Mouse (Mus musculus): ENCODE results near the gene Banp. TPM values are rescaled to one million over a fixed set of nuclear protein-coding genes. Genes with fewer than 3 reads are reported as not detected.

Banp gene
- total RNA-seq, 1 experiment: 53.8 TPM

GRCm38 (mm10) chr8:122025546-122025945 is 76.0 kb downstream of the Banp start:
- Histone ChIP-seq H3K4me3 (ENCODE audit: insufficient read depth in 1 of 2, low read depth in 1 of 2, low read length in 2 of 2, poor library complexity in 1 of 2, severe bottlenecking in 1 of 2) (no peak overlapping the region), H3K9ac (ENCODE audit: insufficient read depth, low read depth, low read length, poor library complexity, severe bottlenecking) (no peak overlapping the region), H3K4me1 (ENCODE audit: control insufficient read depth in 2 of 2, insufficient read depth in 2 of 2, low read length in 2 of 2, poor library complexity in 1 of 2) (no peaks in the 10 kb centered on the region), H3K27ac (ENCODE audit: insufficient read depth, low read depth, low read length, poor library complexity, severe bottlenecking) (no peak overlapping the region), H3K9me3 (ENCODE audit: control insufficient read depth, insufficient read depth, low read depth, low read length) (no peaks in the 10 kb centered on the region), H3K36me3 (ENCODE audit: control insufficient read depth, insufficient read depth, low read length, poor library complexity, severe bottlenecking) (peaks cover 33% of the 10 kb centered on the region)
- TF ChIP-seq CHD2 (IDR thresholded peaks at IDR 0.05; ENCODE audit: low read depth, low read length): no peak
- no peak for TF ChIP-seq ZNF384 (IDR thresholded peaks at IDR 0.05; ENCODE audit: low read depth, low read length)
- no peak for TF ChIP-seq HCFC1 (IDR thresholded peaks at IDR 0.05; ENCODE audit: borderline replicate concordance, insufficient read depth, low read length)
- TF ChIP-seq MAFK (IDR thresholded peaks at IDR 0.05; ENCODE audit: insufficient read depth, low read depth, low read length): no peak
- no peak for TF ChIP-seq ZC3H11A (IDR thresholded peaks at IDR 0.05; ENCODE audit: borderline replicate concordance, low read depth, low read length)
- DNase-seq (ENCODE audit: low read depth, low spot score): no peak
- in situ Hi-C loops (cut with MboI; ENCODE audit: low sequenced_read_pairs in 2 of 2, unreplicated experiment in 2 of 2): no loop called here

- no peak overlapping the region for H3K27ac ChIP-seq (ENCODE audit: insufficient read depth, low read depth, low read length, poor library complexity, severe bottlenecking)
- H3K9me3 ChIP-seq (ENCODE audit: control insufficient read depth, insufficient read depth, low read depth, low read length): no peaks in the 10 kb centered on the region
- in situ Hi-C loops (cut with MboI; ENCODE audit: low sequenced_read_pairs in 2 of 2, unreplicated experiment in 2 of 2): no loop called here
These were observed 78.6 kb downstream of the Banp start for GRCm38 (mm10) chr8:122028116-122028515.

GRCm38 (mm10) chr8:122030965-122031364 is 81.4 kb downstream of the Banp start:
- Histone ChIP-seq H3K4me3 (ENCODE audit: insufficient read depth in 1 of 2, low read depth in 1 of 2, low read length in 2 of 2, poor library complexity in 1 of 2, severe bottlenecking in 1 of 2) (no peak overlapping the region), H3K9me3 (ENCODE audit: control insufficient read depth, insufficient read depth, low read depth, low read length) (no peaks in the 10 kb centered on the region), H3K27ac (ENCODE audit: insufficient read depth, low read depth, low read length, poor library complexity, severe bottlenecking) (no peak overlapping the region), H3K36me3 (ENCODE audit: control insufficient read depth, insufficient read depth, low read length, poor library complexity, severe bottlenecking) (peaks cover 7% of the 10 kb centered on the region), H3K9ac (ENCODE audit: insufficient read depth, low read depth, low read length, poor library complexity, severe bottlenecking) (no peak overlapping the region), H3K4me1 (ENCODE audit: control insufficient read depth in 2 of 2, insufficient read depth in 2 of 2, low read length in 2 of 2, poor library complexity in 1 of 2) (no peaks in the 10 kb centered on the region)
- DNase-seq (ENCODE audit: low read depth, low spot score): no peak
- TF ChIP-seq ZNF384 (IDR thresholded peaks at IDR 0.05; ENCODE audit: low read depth, low read length) (no peak), CHD2 (IDR thresholded peaks at IDR 0.05; ENCODE audit: low read depth, low read length) (no peak), HCFC1 (IDR thresholded peaks at IDR 0.05; ENCODE audit: borderline replicate concordance, insufficient read depth, low read length) (no peak), ZC3H11A (IDR thresholded peaks at IDR 0.05; ENCODE audit: borderline replicate concordance, low read depth, low read length) (no peak)
- in situ Hi-C loops (cut with MboI; ENCODE audit: low sequenced_read_pairs in 2 of 2, unreplicated experiment in 2 of 2): no loop called here

More at GRCm38 (mm10) chr8:122028116-122028515, 78.6 kb downstream of the Banp start:
- H3K4me3 ChIP-seq (ENCODE audit: insufficient read depth in 1 of 2, low read depth in 1 of 2, low read length in 2 of 2, poor library complexity in 1 of 2, severe bottlenecking in 1 of 2): no peak overlapping the region
- no peak for DNase-seq (ENCODE audit: low read depth, low spot score)
- H3K36me3 ChIP-seq (ENCODE audit: control insufficient read depth, insufficient read depth, low read length, poor library complexity, severe bottlenecking): peaks cover 23% of the 10 kb centered on the region
- no peaks in the 10 kb centered on the region for H3K4me1 ChIP-seq (ENCODE audit: control insufficient read depth in 2 of 2, insufficient read depth in 2 of 2, low read length in 2 of 2, poor library complexity in 1 of 2)
- no peak overlapping the region for H3K9ac ChIP-seq (ENCODE audit: insufficient read depth, low read depth, low read length, poor library complexity, severe bottlenecking)
- TF ChIP-seq CHD2 (IDR thresholded peaks at IDR 0.05; ENCODE audit: low read depth, low read length) (no peak), MAFK (IDR thresholded peaks at IDR 0.05; ENCODE audit: insufficient read depth, low read depth, low read length) (no peak), ZC3H11A (IDR thresholded peaks at IDR 0.05; ENCODE audit: borderline replicate concordance, low read depth, low read length) (no peak), HCFC1 (IDR thresholded peaks at IDR 0.05; ENCODE audit: borderline replicate concordance, insufficient read depth, low read length) (no peak), ZNF384 (IDR thresholded peaks at IDR 0.05; ENCODE audit: low read depth, low read length) (no peak)

- Histone ChIP-seq H3K9ac (ENCODE audit: insufficient read depth, low read depth, low read length, poor library complexity, severe bottlenecking) (no peak overlapping the region), H3K4me3 (ENCODE audit: insufficient read depth in 1 of 2, low read depth in 1 of 2, low read length in 2 of 2, poor library complexity in 1 of 2, severe bottlenecking in 1 of 2) (no peak overlapping the region), H3K27ac (ENCODE audit: insufficient read depth, low read depth, low read length, poor library complexity, severe bottlenecking) (no peak overlapping the region), H3K36me3 (ENCODE audit: control insufficient read depth, insufficient read depth, low read length, poor library complexity, severe bottlenecking) (no peaks in the 10 kb centered on the region), H3K9me3 (ENCODE audit: control insufficient read depth, insufficient read depth, low read depth, low read length) (no peaks in the 10 kb centered on the region), H3K4me1 (ENCODE audit: control insufficient read depth in 2 of 2, insufficient read depth in 2 of 2, low read length in 2 of 2, poor library complexity in 1 of 2) (no peaks in the 10 kb centered on the region)
- no peak for TF ChIP-seq HCFC1 (IDR thresholded peaks at IDR 0.05; ENCODE audit: borderline replicate concordance, insufficient read depth, low read length)
- no peak for TF ChIP-seq ZNF384 (IDR thresholded peaks at IDR 0.05; ENCODE audit: low read depth, low read length)
- no peak for TF ChIP-seq MAFK (IDR thresholded peaks at IDR 0.05; ENCODE audit: insufficient read depth, low read depth, low read length)
- no peak for TF ChIP-seq ZC3H11A (IDR thresholded peaks at IDR 0.05; ENCODE audit: borderline replicate concordance, low read depth, low read length)
- TF ChIP-seq CHD2 (IDR thresholded peaks at IDR 0.05; ENCODE audit: low read depth, low read length): no peak
- DNase-seq (ENCODE audit: low read depth, low spot score): no peak
- in situ Hi-C loops (cut with MboI; ENCODE audit: low sequenced_read_pairs in 2 of 2, unreplicated experiment in 2 of 2): no loop called here
These were observed 83.2 kb downstream of the Banp start for GRCm38 (mm10) chr8:122032741-122033140.

- no peak overlapping the region for H3K9ac ChIP-seq (ENCODE audit: insufficient read depth, low read depth, low read length, poor library complexity, severe bottlenecking)
- no peak for TF ChIP-seq HCFC1 (IDR thresholded peaks at IDR 0.05; ENCODE audit: borderline replicate concordance, insufficient read depth, low read length)
- TF ChIP-seq MAFK (IDR thresholded peaks at IDR 0.05; ENCODE audit: insufficient read depth, low read depth, low read length): no peak
- TF ChIP-seq CHD2 (IDR thresholded peaks at IDR 0.05; ENCODE audit: low read depth, low read length): no peak
- TF ChIP-seq ZNF384 (IDR thresholded peaks at IDR 0.05; ENCODE audit: low read depth, low read length): no peak
- TF ChIP-seq ZC3H11A (IDR thresholded peaks at IDR 0.05; ENCODE audit: borderline replicate concordance, low read depth, low read length): no peak
- no peak for DNase-seq (ENCODE audit: low read depth, low spot score)
- no peaks in the 10 kb centered on the region for H3K9me3 ChIP-seq (ENCODE audit: control insufficient read depth, insufficient read depth, low read depth, low read length)
- no peak overlapping the region for H3K4me3 ChIP-seq (ENCODE audit: insufficient read depth in 1 of 2, low read depth in 1 of 2, low read length in 2 of 2, poor library complexity in 1 of 2, severe bottlenecking in 1 of 2)
- in situ Hi-C loops (cut with MboI; ENCODE audit: low sequenced_read_pairs in 2 of 2, unreplicated experiment in 2 of 2): no loop called here
- no peak overlapping the region for H3K27ac ChIP-seq (ENCODE audit: insufficient read depth, low read depth, low read length, poor library complexity, severe bottlenecking)
- H3K36me3 ChIP-seq (ENCODE audit: control insufficient read depth, insufficient read depth, low read length, poor library complexity, severe bottlenecking): no peaks in the 10 kb centered on the region
- H3K4me1 ChIP-seq (ENCODE audit: control insufficient read depth in 2 of 2, insufficient read depth in 2 of 2, low read length in 2 of 2, poor library complexity in 1 of 2): no peaks in the 10 kb centered on the region
These were observed 86.0 kb downstream of the Banp start for GRCm38 (mm10) chr8:122035543-122035942.
